Mouse (Mus musculus) testis, adult 2 months (tissue): Measurements from ENCODE around the gene Arsk.

Source experiments
- CTCF ChIP-seq: fragments of 200-500 bp; IDR thresholded peaks from 2 replicates; pipeline ENCODE4 v1.5.1; 2012; ENCODE audit warnings: low read depth, mild to moderate bottlenecking, inconsistent platforms, low read length, moderate library complexity; ENCODE audit not compliant: control insufficient read depth, insufficient read depth, insufficient replicate concordance
- POLR2A ChIP-seq: fragments of 200-500 bp; IDR thresholded peaks from 2 replicates; pipeline ENCODE4 v1.6.1; 2012; ENCODE audit warnings: low read depth, mild to moderate bottlenecking, inconsistent platforms, low read length, moderate library complexity; ENCODE audit not compliant: control insufficient read depth

DNA sequence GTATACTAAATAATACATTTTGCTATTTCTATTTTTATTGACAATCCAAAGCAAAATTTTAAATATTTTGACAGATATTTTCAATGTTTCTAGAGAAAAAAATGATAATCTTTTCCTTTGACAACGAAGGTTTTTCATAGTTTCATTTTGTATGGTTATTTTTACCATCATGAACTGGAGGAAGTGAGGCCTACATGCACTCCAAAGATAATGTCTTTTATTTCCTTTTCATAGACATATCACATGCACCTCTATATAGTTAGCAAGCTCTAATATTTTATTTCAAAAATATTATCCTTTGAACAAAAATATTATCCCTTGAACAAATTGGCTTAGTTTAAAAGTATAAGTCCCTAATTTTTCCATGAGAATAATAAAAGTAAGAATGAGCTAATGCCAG is 24.1 kb downstream of the Arsk start:
- TF ChIP-seq CTCF = no peak
- TF ChIP-seq POLR2A = no peak
